Mouse (Mus musculus) neutrophil, adult 83 days (primary cell): Measurements from ENCODE around the gene Pik3r5. TPM values are rescaled to one million over a fixed set of nuclear protein-coding genes. Genes with fewer than 3 reads are reported as not detected.

Source experiments
- total RNA-seq, 2 experiments: library from RNA; stranded (reverse); gene quantifications; one replicate each; pipeline ENCODE4 v1.2.4; 2023

Gene Pik3r5
- total RNA-seq, result 100 to 1,000 TPM in 1 of 2 experiments, 10 to 100 TPM in 1; 83.0 to 109 TPM

DNA sequence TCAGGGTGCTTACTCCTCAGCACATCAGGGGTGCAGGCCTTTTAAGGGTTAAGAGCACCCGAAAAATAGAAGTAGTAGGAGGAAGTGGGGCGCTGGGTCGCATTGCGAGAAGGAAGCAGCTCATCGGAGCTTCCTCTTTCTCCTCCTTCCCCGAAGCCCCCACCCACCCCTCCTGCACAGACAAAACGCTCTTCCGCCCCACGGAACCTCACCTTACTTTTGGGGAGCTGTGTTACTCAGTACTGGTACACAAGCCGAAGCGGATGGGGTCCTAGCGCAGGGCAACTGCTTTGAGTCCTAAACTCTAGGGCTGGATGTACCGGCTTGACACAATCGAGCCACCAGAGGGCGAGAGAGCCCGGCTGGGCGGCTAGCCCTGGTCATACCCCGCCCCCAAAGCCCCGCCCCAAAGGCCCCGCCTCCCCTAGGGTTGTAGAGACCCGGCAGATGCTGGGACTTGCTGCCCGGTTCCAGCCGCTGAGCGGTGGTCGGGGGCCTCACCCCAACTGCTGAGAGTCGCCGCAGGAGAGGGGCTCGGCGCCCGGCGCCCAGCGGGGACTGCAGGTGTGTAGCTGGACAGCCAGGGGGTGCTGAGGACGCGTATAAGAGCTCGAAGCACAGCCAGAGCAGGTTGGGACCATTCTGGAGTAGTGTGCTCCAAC lies at the start of gene Pik3r5:
Pik3r5 (plus strand) TSS at position 423 of the 662 bp plus-strand sequence.

DNA sequence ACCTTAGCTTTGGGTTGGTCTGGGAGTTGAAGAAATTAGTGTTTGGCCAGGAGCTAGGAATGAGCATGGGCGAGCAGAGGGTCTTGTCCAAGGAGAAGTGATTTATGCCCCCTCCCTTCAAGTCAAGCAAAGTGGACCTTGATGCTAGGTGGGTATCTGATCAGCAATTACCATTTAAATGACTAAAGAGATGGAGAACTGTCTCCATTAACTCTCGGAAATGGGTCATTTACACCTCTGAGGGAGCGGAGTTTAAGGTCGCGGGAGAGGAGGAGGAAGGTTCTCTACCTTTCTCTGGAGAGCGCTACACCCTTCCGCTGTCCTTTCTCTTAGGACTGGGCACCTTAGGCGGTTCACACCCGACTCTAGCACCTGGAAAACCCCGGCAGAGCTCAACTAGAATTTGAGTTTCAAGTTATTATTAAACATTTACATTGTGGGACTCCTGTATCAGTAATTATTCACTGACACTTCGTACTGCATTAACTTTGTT lies 31.1 kb upstream of the Pik3r5 start, which contains the start of gene Ntn1:
Ntn1 (minus strand) TSS at position 97 of the 493 bp plus-strand sequence.

DNA sequence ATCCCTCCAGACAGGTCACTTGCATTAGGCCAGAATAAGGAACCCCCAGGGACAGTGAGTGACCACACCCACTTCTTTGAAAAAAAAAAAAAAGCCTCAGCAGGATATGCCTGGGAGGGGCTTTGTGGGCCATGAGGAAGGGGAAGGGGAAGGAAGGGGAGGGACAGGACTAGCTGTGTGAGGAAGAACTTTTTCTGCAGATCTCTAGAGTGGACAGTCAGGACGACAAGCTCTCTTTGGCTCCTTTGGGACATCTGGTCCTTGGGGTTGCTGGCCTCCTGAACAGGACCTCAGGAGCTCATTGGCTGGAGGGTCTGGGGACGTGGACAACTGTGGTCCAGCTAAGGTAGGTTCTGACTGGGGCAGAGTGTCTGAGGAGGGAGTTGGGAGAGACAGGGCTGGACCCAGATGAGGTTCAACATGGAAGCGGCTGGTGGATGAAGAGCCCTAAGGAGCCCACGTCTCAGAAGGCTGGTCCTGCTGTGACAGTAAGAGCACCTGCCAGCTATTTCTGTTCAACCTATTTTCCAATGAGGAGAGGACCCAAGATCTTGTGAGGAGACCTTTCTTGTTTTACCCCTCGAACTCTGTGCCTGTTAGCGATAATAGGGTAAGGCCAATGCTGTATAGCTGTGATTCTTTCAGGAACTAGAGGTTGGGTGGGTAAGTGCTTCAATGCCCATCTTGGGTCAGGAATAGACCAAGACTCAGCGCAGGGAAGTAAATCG lies 71.1 kb downstream of the Pik3r5 start, which contains the start of gene Pik3r6:
Pik3r6 (plus strand) TSS at position 118 of the 728 bp plus-strand sequence.

Other genes starting within 250 kb of the Pik3r5 start
- not detected for gene Ntn1, start 31.3 kb upstream of the Pik3r5 start, total RNA-seq
- 10 to 100 TPM; 54.9 to 65.3 TPM for gene Pik3r6, start 70.9 kb downstream of the Pik3r5 start, total RNA-seq
- gene Mfsd6l, start 124.1 kb downstream of the Pik3r5 start, total RNA-seq, result 1 to 10 TPM; 2.1 to 5.1 TPM
- not detected for gene Ccdc42, start 154.9 kb downstream of the Pik3r5 start, total RNA-seq